Mouse (Mus musculus) heart, postnatal 25 days (tissue): ENCODE data around the gene Gm21776. TPM values are rescaled to one million over a fixed set of nuclear protein-coding genes. Genes with fewer than 3 reads are reported as not detected.
"Not testable (repeated sequence)": the region's sequence is repeated elsewhere in the genome, so short reads cannot be mapped to it uniquely, and the experiment has no call there.

ENCODE experiments used
- DNase-seq: peaks from one replicate; pipeline ENCODE4 v3.0.0; 2022; ENCODE audit warnings: low spot score
- intact Hi-C: fragments of 180-260 bp; cut with DNase I; formaldehyde crosslinking; loops from one replicate; pipeline ENCODE4 v1.15.1; 2025
- total RNA-seq, 2 experiments: library from RNA; stranded (reverse); gene quantifications; 2 replicates each; pipeline ENCODE4 v1.2.3; 2021

The Gm21776 gene
- not detected for total RNA-seq

GRCm38 (mm10) chrY:76378362-76378761 lies at the start of gene Gm21776:
TSS of gene Gm21776 (plus strand) at chrY:76378662.
- intact Hi-C loops, DNase-seq: not testable (repeated sequence)
